Comparison of ENCODE assay signal across 10 mouse cellular contexts in the genomic region with DNA sequence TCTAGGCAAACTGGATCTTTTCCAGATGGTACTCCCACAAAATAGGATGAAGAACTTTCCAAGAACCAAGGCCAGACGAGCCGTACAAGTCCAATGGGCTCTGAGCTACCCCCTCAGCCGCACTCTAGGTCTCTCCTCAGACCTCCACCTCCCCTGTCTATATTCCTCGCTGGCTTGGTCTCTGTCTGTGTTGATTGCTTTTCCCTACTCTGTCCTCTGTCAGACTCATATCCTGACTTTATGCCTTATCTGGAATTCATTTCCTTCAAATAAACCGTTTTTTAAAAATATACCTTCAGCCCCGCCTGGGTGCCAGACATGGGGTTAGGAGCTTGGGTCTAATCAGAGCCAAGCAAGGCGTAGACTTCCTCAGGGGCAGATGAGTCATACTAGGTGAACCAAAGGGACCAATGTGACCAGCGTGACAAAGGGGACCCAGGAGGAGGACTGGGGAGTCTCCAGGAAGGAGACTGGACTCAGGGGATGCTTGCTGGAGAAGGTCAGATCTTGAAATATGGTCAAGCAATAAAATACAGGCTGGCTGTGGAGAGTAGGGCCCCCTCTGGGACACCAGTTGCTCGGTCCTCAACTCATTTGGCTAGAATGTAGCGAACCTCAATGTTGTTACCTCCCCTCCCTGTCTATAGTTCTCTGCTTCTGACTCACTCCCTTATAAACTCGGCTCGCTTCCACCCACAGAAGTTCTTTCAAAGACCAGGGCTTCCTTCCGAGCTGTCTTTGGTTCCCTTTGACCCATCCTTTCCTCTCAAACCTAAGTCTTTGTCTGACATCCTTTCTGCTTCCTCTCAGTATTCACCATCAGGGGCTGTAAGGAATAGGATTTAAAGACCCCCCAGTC. TPM values are rescaled to one million over a fixed set of nuclear protein-coding genes. Genes with fewer than 3 reads are reported as not detected.
A peak's percentile ranks its signal among the peaks of the same experiment; 100 is the strongest.
DNase-seq lines count a peak whose midpoint lies in the region; ATAC-seq and TF ChIP-seq lines count a peak whose summit lies in the region.
"Had no signal": no experiment of that assay in that cellular context is flagged by ENCODE, and none has a peak within 500 bp of the region (broad histone marks: within the 10 kb centered on the region; RNA-seq: fewer than 3 reads in every experiment).

No protein-coding gene starts in this region.

- WGBS in liver, embryonic 14.5 days (ENCODE audit: insufficient replicate concordance), result 28% methylated on average over 13 of the region's 13 CpGs
- WGBS in forebrain, embryonic 15.5 days, result 67% methylated on average over 13 of the region's 13 CpGs
- 70% methylated on average over 13 of the region's 13 CpGs for WGBS in midbrain, embryonic 13.5 days
- 72% methylated on average over 13 of the region's 13 CpGs for WGBS in kidney, embryonic 14.5 days

- no peak overlapping the region for H3K9ac ChIP-seq in liver, embryonic 14.5 days (replicated peaks)
- H3K9ac ChIP-seq in forebrain, embryonic 15.5 days (replicated peaks), result no peak overlapping the region
- no peak overlapping the region for H3K9ac ChIP-seq in midbrain, embryonic 13.5 days (replicated peaks)
- no peak overlapping the region for H3K9ac ChIP-seq in kidney, embryonic 14.5 days (ENCODE audit: low read depth, low read length)
- H3K9ac ChIP-seq: heart, embryonic 13.5 days; limb, embryonic 12.5 days had no signal

- no peaks in the 10 kb centered on the region for H3K4me1 ChIP-seq in liver, embryonic 14.5 days (replicated peaks; ENCODE audit: control insufficient read depth in 2 of 2, insufficient read depth in 2 of 2, low read length in 1 of 2)
- peaks cover 48% of the 10 kb centered on the region for H3K4me1 ChIP-seq in forebrain, embryonic 15.5 days
- H3K4me1 ChIP-seq in midbrain, embryonic 13.5 days (replicated peaks), result peaks cover 70% of the 10 kb centered on the region
- H3K4me1 ChIP-seq in kidney, embryonic 14.5 days (ENCODE audit: control insufficient read depth, insufficient read depth, low read length), result 0 out of 2 replicates have a peak, but pooled peaks cover 3% of the 10 kb centered on the region

- no peak overlapping the region for H3K27ac ChIP-seq in liver, embryonic 14.5 days
- H3K27ac ChIP-seq in forebrain, embryonic 15.5 days (replicated peaks), result peak overlapping the region; percentile 82
- H3K27ac ChIP-seq in midbrain, embryonic 13.5 days, result peak overlapping the region; percentile 87
- H3K27ac ChIP-seq in gastrocnemius, adult 2 months, result no peak overlapping the region
- H3K27ac ChIP-seq in kidney, embryonic 14.5 days (ENCODE audit: low read depth, low read length), result no peak overlapping the region
- H3K27ac ChIP-seq: heart, embryonic 13.5 days; limb, embryonic 12.5 days had no signal

- H3K27me3 ChIP-seq in liver, embryonic 14.5 days (ENCODE audit: control insufficient read depth, insufficient read depth, low read length), result no peaks in the 10 kb centered on the region
- no peaks in the 10 kb centered on the region for H3K27me3 ChIP-seq in forebrain, embryonic 15.5 days
- H3K27me3 ChIP-seq in midbrain, embryonic 13.5 days, result no peaks in the 10 kb centered on the region
- H3K27me3 ChIP-seq in kidney, embryonic 14.5 days (ENCODE audit: control insufficient read depth, insufficient read depth, low read length), result no peaks in the 10 kb centered on the region
- H3K27me3 ChIP-seq: Patski had no signal

- no peak for DNase-seq in liver, embryonic 14.5 days (ENCODE audit: low read depth in 3 of 3, low spot score in 3 of 3)
- DNase-seq in liver, result no peak
- DNase-seq in brain, adult 2 months (ENCODE audit: low read depth, low spot score), result peak; percentile 66
- DNase-seq in gastrocnemius, adult 2 months, result no peak

- intact Hi-C loops in gastrocnemius, adult 2 months (cut with DNase I), result loop anchor here (5.0 kb wide), 1 partner anchor 124 kb away; no protein-coding TSS in a partner anchor

- TF ChIP-seq EP300 in liver, embryonic 14.5 days (IDR thresholded peaks at IDR 0.05; ENCODE audit: low read depth), result no peak

- no peak overlapping the region for H3K4me2 ChIP-seq in liver, embryonic 14.5 days (ENCODE audit: low read depth)
- no peak overlapping the region for H3K4me2 ChIP-seq in forebrain, embryonic 15.5 days (replicated peaks)
- H3K4me2 ChIP-seq in midbrain, embryonic 13.5 days (replicated peaks), result no peak overlapping the region
- no peak overlapping the region for H3K4me2 ChIP-seq in kidney, embryonic 14.5 days (replicated peaks; ENCODE audit: low read depth, low read length)
- H3K4me2 ChIP-seq: heart, embryonic 13.5 days; limb, embryonic 12.5 days had no signal

- no peak overlapping the region for H3K4me3 ChIP-seq in liver, embryonic 14.5 days (ENCODE audit: insufficient read depth in 1 of 2, low read depth in 2 of 2, low read length in 2 of 2)
- no peak overlapping the region for H3K4me3 ChIP-seq in forebrain, embryonic 15.5 days
- H3K4me3 ChIP-seq in midbrain, embryonic 13.5 days (replicated peaks), result no peak overlapping the region
- no peak overlapping the region for H3K4me3 ChIP-seq in gastrocnemius, adult 2 months
- H3K4me3 ChIP-seq in kidney, embryonic 14.5 days (ENCODE audit: low read length), result no peak overlapping the region
- H3K4me3 ChIP-seq: heart, embryonic 13.5 days; limb, embryonic 12.5 days had no signal

- no peaks in the 10 kb centered on the region for H3K36me3 ChIP-seq in liver, embryonic 14.5 days (replicated peaks; ENCODE audit: control insufficient read depth, insufficient read depth, low read depth)
- H3K36me3 ChIP-seq in forebrain, embryonic 15.5 days, result no peaks in the 10 kb centered on the region
- H3K36me3 ChIP-seq in midbrain, embryonic 13.5 days, result no peaks in the 10 kb centered on the region
- H3K36me3 ChIP-seq in kidney, embryonic 14.5 days (ENCODE audit: control insufficient read depth, insufficient read depth, low read length), result no peaks in the 10 kb centered on the region
- H3K36me3 ChIP-seq: heart, embryonic 13.5 days; limb, embryonic 12.5 days had no signal

- H3K9me3 ChIP-seq in liver, embryonic 14.5 days (ENCODE audit: control insufficient read depth, low read length), result no peaks in the 10 kb centered on the region
- H3K9me3 ChIP-seq in forebrain, embryonic 15.5 days, result no peaks in the 10 kb centered on the region
- no peaks in the 10 kb centered on the region for H3K9me3 ChIP-seq in midbrain, embryonic 13.5 days
- no peaks in the 10 kb centered on the region for H3K9me3 ChIP-seq in kidney, embryonic 14.5 days (ENCODE audit: control insufficient read depth, low read length)
- H3K9me3 ChIP-seq: heart, embryonic 13.5 days; limb, embryonic 12.5 days had no signal

- ATAC-seq in liver, embryonic 14.5 days (ENCODE audit: insufficient read depth), result peak; percentile 33; the same call in 1 of the 2 replicates
- no peak for ATAC-seq in forebrain, embryonic 15.5 days (replicated peaks)
- ATAC-seq in midbrain, embryonic 13.5 days, result no peak
- no peak for ATAC-seq in kidney, embryonic 14.5 days (ENCODE audit: low FRiP score, low TSS enrichment)
- ATAC-seq: Patski had no signal

- TF ChIP-seq CTCF in liver, embryonic 14.5 days (IDR thresholded peaks at IDR 0.05; ENCODE audit: low read depth), result no peak
- no peak for TF ChIP-seq CTCF in gastrocnemius, adult 2 months (IDR thresholded peaks at IDR 0.05)

RNA-seq across cellular contexts. Expression of gene Cplx2, which starts 47.6 kb away (rescaled TPM):
- 0.39 and 0.49 TPM in 2 replicates for polyA plus RNA-seq in liver, embryonic 14.5 days (2012; rRNA removed)
- polyA plus RNA-seq in liver, embryonic 14.5 days (2014; fragmentation: Nextera tagmentation; extraction: Ambion mirVana), result 0.24 and 0.28 TPM in 2 replicates
- polyA plus RNA-seq in forebrain, embryonic 15.5 days (2015; fragmentation: Nextera tagmentation; extraction: Ambion mirVana), result 26.8 and 30.2 TPM in 2 replicates
- polyA plus RNA-seq in midbrain, embryonic 13.5 days (2015; fragmentation: Nextera tagmentation; extraction: Ambion mirVana), result 28.0 and 31.0 TPM in 2 replicates
- under 1 TPM; 0.46 to 0.84 TPM for total RNA-seq in gastrocnemius, adult 2 months (2021)
- 4.5 and 6.4 TPM in 2 replicates for polyA plus RNA-seq in kidney, embryonic 14.5 days (2014; fragmentation: Nextera tagmentation; extraction: Ambion mirVana)

Comparison
In these comparisons a context has a peak if more than half of its experiments do, and no peak if none do; other contexts are left out.
1. H3K27ac ChIP-seq: peak in forebrain, embryonic 15.5 days (single experiment) and midbrain, embryonic 13.5 days (single experiment); none in liver, embryonic 14.5 days (single experiment), gastrocnemius, adult 2 months (single experiment) and kidney, embryonic 14.5 days (single experiment).